Mouse (Mus musculus) bone marrow macrophage, adult 2 months (primary cell): ENCODE measurements at regions not wholly inside any gene's neighbourhood (a gene's known extent, or its start where the extent isn't known, plus 50 kb on each side); places are given as distances from the start of the nearest gene placed in this dataset.

Experiments
- H3K27ac ChIP-seq: 2 replicates; pipeline ENCODE4 v1.5.1; 2012; ENCODE audit warnings: low read depth, low read length; ENCODE audit not compliant: insufficient read depth
- H3K4me1 ChIP-seq: 2 replicates; pipeline ENCODE4 v1.6.1; 2012; ENCODE audit warnings: low read length; ENCODE audit not compliant: control insufficient read depth, insufficient read depth
- H3K4me3 ChIP-seq: 2 replicates; pipeline ENCODE4 v1.5.1; 2012; ENCODE audit warnings: mild to moderate bottlenecking, low read length, moderate library complexity; ENCODE audit not compliant: insufficient read depth
- CTCF ChIP-seq: IDR thresholded peaks from 2 replicates; pipeline ENCODE4 v1.5.1; 2012; ENCODE audit warnings: low read depth, mild to moderate bottlenecking, low read length, moderate library complexity
- POLR2A ChIP-seq: IDR thresholded peaks from 2 replicates; pipeline ENCODE4 v1.6.1; 2012; ENCODE audit warnings: mild to moderate bottlenecking, low read depth, low read length, borderline replicate concordance

DNA sequence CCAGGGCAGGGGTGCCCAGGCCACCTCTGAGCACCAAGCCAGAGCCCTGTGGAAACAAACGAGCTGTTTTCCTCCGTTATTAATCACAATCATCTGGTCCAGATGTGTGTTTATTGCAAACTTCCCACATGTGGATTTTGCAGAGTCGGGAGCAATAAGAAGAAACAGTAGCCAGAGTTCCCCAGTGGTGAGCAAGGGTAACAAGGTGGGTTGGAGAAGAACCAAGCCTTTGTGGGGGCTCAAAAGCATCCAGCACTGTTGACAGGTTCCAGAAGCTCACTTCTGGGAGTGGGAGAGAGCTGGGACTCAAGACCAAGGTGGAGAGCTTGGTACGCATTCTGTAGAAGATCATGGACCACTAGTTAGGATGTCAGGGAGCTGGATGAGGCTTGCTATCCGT, 63.6 kb downstream of the Hif1an start:
- TF ChIP-seq POLR2A (no peak), CTCF (no peak)
- H3K4me1 ChIP-seq = no peaks in the 10 kb centered on the region
- H3K27ac ChIP-seq = no peak overlapping the region
- no peak overlapping the region for H3K4me3 ChIP-seq

- no peak overlapping the region for H3K27ac ChIP-seq
- no peak overlapping the region for H3K4me3 ChIP-seq
- TF ChIP-seq CTCF = peak; percentile 76
- no peak for TF ChIP-seq POLR2A
- H3K4me1 ChIP-seq = no peaks in the 10 kb centered on the region
Measured at GRCm38 (mm10) chr19:44629705-44630104, 67.1 kb downstream of the Hif1an start.

DNA sequence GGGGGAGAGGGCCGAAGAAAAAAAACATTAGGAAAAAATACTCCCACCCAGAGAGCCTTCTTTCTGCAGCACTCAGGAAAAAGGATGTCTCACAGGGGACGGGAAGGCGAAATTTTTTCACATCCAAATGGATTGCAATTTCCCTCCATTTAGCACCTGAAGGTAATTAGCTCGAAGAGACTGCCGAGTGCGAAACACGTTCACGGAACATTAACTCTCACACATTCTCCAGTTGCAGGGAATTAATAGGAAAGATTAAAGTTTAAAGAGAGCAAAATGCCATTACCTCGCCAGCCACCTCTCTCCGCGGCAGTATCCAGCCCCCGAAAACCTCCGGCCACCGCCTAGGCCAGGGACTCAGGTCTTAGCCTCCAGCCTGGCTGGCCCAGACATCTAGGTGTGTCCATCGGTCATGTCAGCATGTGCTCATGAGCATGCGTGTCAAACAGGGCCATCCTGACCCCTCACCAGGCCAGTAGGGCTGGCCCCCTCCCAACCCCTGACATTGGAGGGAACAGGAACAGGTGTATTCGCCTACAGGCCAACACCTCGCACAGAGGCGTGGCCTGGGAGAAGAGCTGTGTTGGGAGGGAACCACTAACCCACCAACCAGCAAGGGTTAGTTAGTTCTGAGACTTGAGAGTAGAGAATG, 68.8 kb downstream of the Hif1an start:
- TF ChIP-seq POLR2A (no peak), CTCF (no peak)
- H3K4me1 ChIP-seq = no peaks in the 10 kb centered on the region
- H3K4me3 ChIP-seq = no peak overlapping the region
- H3K27ac ChIP-seq = no peak overlapping the region

- no peak for TF ChIP-seq POLR2A
- no peak for TF ChIP-seq CTCF
- no peak overlapping the region for H3K27ac ChIP-seq
- H3K4me1 ChIP-seq = no peaks in the 10 kb centered on the region
- no peak overlapping the region for H3K4me3 ChIP-seq
Measured at GRCm38 (mm10) chr19:44637145-44637719, 74.6 kb downstream of the Hif1an start.

DNA sequence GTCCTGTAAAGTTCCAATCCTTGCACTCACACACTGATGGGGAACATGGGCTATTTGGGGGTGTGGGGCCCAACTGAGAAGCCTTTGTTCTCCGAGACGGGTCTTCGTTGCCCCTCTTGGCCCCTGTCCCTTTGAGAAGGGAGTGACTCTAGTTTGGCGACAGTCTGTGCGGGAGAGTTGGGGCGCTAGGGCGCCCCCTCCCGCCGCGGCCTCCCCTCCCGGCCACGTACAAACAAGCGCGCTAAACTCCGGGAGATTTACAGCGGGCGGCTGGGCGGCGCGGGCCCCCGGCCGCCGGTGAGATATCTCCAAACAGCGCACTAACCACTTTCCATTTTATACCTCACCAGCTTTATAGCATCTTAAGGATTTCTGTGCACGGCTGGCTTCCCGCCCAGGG, 77.4 kb downstream of the Hif1an start:
- no peak overlapping the region for H3K4me3 ChIP-seq
- H3K27ac ChIP-seq = no peak overlapping the region
- no peak for TF ChIP-seq POLR2A
- no peak for TF ChIP-seq CTCF
- no peaks in the 10 kb centered on the region for H3K4me1 ChIP-seq

GRCm38 (mm10) chr19:44640551-44640950, 77.9 kb downstream of the Hif1an start:
- Histone ChIP-seq H3K27ac (no peak overlapping the region), H3K4me1 (no peaks in the 10 kb centered on the region), H3K4me3 (no peak overlapping the region)
- TF ChIP-seq CTCF = no peak
- no peak for TF ChIP-seq POLR2A

GRCm38 (mm10) chr19:44642294-44642693, 79.6 kb downstream of the Hif1an start:
- TF ChIP-seq CTCF = no peak
- no peak for TF ChIP-seq POLR2A
- H3K27ac ChIP-seq = no peak overlapping the region
- no peaks in the 10 kb centered on the region for H3K4me1 ChIP-seq
- no peak overlapping the region for H3K4me3 ChIP-seq

- Histone ChIP-seq H3K27ac (no peak overlapping the region), H3K4me1 (no peaks in the 10 kb centered on the region), H3K4me3 (no peak overlapping the region)
- no peak for TF ChIP-seq CTCF
- no peak for TF ChIP-seq POLR2A
Measured at GRCm38 (mm10) chr19:44644376-44644775, 81.7 kb downstream of the Hif1an start.

GRCm38 (mm10) chr19:44644929-44645328, 82.3 kb downstream of the Hif1an start:
- no peak for TF ChIP-seq POLR2A
- no peak for TF ChIP-seq CTCF
- Histone ChIP-seq H3K4me3 (no peak overlapping the region), H3K4me1 (no peaks in the 10 kb centered on the region), H3K27ac (no peak overlapping the region)

- H3K4me3 ChIP-seq = no peak overlapping the region
- TF ChIP-seq POLR2A (no peak), CTCF (no peak)
- H3K4me1 ChIP-seq = no peaks in the 10 kb centered on the region
- H3K27ac ChIP-seq = no peak overlapping the region
Measured at GRCm38 (mm10) chr19:44646548-44646947, 83.9 kb downstream of the Hif1an start.

GRCm38 (mm10) chr19:44649206-44649605, 86.6 kb downstream of the Hif1an start:
- Histone ChIP-seq H3K27ac (no peak overlapping the region), H3K4me1 (no peaks in the 10 kb centered on the region), H3K4me3 (no peak overlapping the region)
- no peak for TF ChIP-seq CTCF
- no peak for TF ChIP-seq POLR2A
